Mouse (Mus musculus): Measurements from ENCODE around the gene Gm20765. TPM values are rescaled to one million over a fixed set of nuclear protein-coding genes. Genes with fewer than 3 reads are reported as not detected.

Gene Gm20765
- polyA plus RNA-seq, 1 experiment from 2014 or later, result not detected

Other genes with a start within 250 kb of the Gm20765 start
- not detected in 2 replicates for gene Gm21293, start 42.5 kb upstream of the Gm20765 start, polyA plus RNA-seq (2015; fragmentation: Nextera tagmentation; extraction: Ambion mirVana)
- gene Gm6763, start 34.0 kb upstream of the Gm20765 start, polyA plus RNA-seq (2015; fragmentation: Nextera tagmentation; extraction: Ambion mirVana), result not detected in 2 replicates
- gene Gm8764, start 25.5 kb upstream of the Gm20765 start, polyA plus RNA-seq (2015; fragmentation: Nextera tagmentation; extraction: Ambion mirVana), result not detected in 2 replicates
- gene Gm21304, start 17.0 kb upstream of the Gm20765 start, polyA plus RNA-seq (2015; fragmentation: Nextera tagmentation; extraction: Ambion mirVana), result not detected in 2 replicates
- not detected in 2 replicates for gene Gm21312, start 8.5 kb upstream of the Gm20765 start, polyA plus RNA-seq (2015; fragmentation: Nextera tagmentation; extraction: Ambion mirVana)
- gene Gm4340, start 8.5 kb downstream of the Gm20765 start, polyA plus RNA-seq (2015; fragmentation: Nextera tagmentation; extraction: Ambion mirVana), result not detected in 2 replicates